Mouse (Mus musculus): ENCODE measurements around the gene Zc3h18. TPM values are rescaled to one million over a fixed set of nuclear protein-coding genes. Genes with fewer than 3 reads are reported as not detected.

Zc3h18 gene
- polyA plus RNA-seq, 1 experiment from 2014 or later, result 20.2 TPM

GRCm38 (mm10) chr8:122395291-122395690 is 18.9 kb downstream of the Zc3h18 start:
- no peaks in the 10 kb centered on the region for H3K9me3 ChIP-seq (ENCODE audit: low read length)
- H3K9ac ChIP-seq (replicated peaks; ENCODE audit: low read depth), result no peak overlapping the region
- H3K4me2 ChIP-seq (replicated peaks; ENCODE audit: low read depth, low read length), result no peak overlapping the region
- no peak overlapping the region for H3K4me3 ChIP-seq (ENCODE audit: low read depth, low read length)
- no peaks in the 10 kb centered on the region for H3K27me3 ChIP-seq (replicated peaks; ENCODE audit: insufficient read depth, low read length)
- DNase-seq (ENCODE audit: low spot score) (no peak), ATAC-seq (no peak)
- H3K27ac ChIP-seq (ENCODE audit: low read length), result no peak overlapping the region
- TF ChIP-seq CTCF (IDR thresholded peaks at IDR 0.05), result no peak
- TF ChIP-seq EP300 (IDR thresholded peaks at IDR 0.05), result no peak
- H3K36me3 ChIP-seq (ENCODE audit: insufficient read depth, low read length), result peaks cover 32% of the 10 kb centered on the region; the same call in 1 of the 2 replicates
- WGBS, result 86% methylated on average over 6 of the region's 6 CpGs
- no peaks in the 10 kb centered on the region for H3K4me1 ChIP-seq (ENCODE audit: insufficient read depth, low read depth, low read length)

GRCm38 (mm10) chr8:122398186-122398585 is 21.8 kb downstream of the Zc3h18 start:
- Histone ChIP-seq H3K27ac (ENCODE audit: low read length) (no peak overlapping the region), H3K36me3 (ENCODE audit: insufficient read depth, low read length) (peaks cover 48% of the 10 kb centered on the region), H3K9ac (replicated peaks; ENCODE audit: low read depth) (no peak overlapping the region), H3K9me3 (ENCODE audit: low read length) (no peaks in the 10 kb centered on the region), H3K4me2 (replicated peaks; ENCODE audit: low read depth, low read length) (no peak overlapping the region), H3K4me1 (ENCODE audit: insufficient read depth, low read depth, low read length) (no peaks in the 10 kb centered on the region), H3K27me3 (replicated peaks; ENCODE audit: insufficient read depth, low read length) (no peaks in the 10 kb centered on the region), H3K4me3 (ENCODE audit: low read depth, low read length) (no peak overlapping the region)
- no peak for TF ChIP-seq CTCF (IDR thresholded peaks at IDR 0.05)
- DNase-seq (ENCODE audit: low spot score) (no peak), ATAC-seq (no peak)
- WGBS, result 96% methylated on average over 9 of the region's 9 CpGs

DNA sequence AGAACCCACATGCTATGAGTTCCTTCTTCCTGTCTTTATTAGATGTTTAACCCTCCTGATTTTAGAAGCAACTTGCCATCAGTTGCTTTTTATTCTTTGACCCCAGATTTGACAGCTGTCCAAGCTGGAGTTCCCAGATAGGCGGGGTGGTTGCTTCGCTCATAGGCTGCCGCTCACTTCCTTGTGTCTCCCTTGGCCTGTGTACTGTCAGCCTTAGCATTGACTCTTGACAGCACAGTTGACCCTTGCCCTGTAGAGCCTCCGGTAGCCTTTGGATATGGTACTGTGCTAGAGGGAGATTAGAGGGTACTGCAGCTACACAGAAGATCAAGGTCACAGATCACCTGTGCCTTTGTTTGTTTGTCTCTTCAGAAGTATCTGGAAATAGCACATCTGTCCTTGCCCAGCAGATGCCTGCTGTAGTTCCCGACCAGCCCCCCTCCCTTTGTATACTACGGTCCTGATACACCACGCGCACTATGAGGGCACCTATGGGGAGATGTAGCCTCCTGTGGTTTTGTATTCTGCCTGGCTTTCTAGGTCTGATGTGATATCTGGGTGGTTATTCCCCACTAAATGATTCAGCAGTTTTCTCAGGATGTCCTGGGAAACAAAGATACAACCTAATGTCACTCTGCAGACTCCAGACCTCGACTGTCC is 28.9 kb downstream of the Zc3h18 start:
- Histone ChIP-seq H3K9me3 (ENCODE audit: low read length) (no peaks in the 10 kb centered on the region), H3K4me1 (ENCODE audit: insufficient read depth, low read depth, low read length) (no peaks in the 10 kb centered on the region), H3K27me3 (replicated peaks; ENCODE audit: insufficient read depth, low read length) (no peaks in the 10 kb centered on the region), H3K4me2 (replicated peaks; ENCODE audit: low read depth, low read length) (no peak overlapping the region), H3K27ac (ENCODE audit: low read length) (no peak overlapping the region), H3K36me3 (ENCODE audit: insufficient read depth, low read length) (peaks cover 59% of the 10 kb centered on the region), H3K9ac (replicated peaks; ENCODE audit: low read depth) (no peak overlapping the region), H3K4me3 (ENCODE audit: low read depth, low read length) (no peak overlapping the region)
- 84% methylated on average over 9 of the region's 9 CpGs for WGBS
- ATAC-seq (no peak), DNase-seq (ENCODE audit: low spot score) (no peak)
- TF ChIP-seq CTCF (IDR thresholded peaks at IDR 0.05) (no peak), EP300 (IDR thresholded peaks at IDR 0.05) (no peak)

- 91% methylated on average over 7 of the region's 7 CpGs for WGBS
- TF ChIP-seq EP300 (IDR thresholded peaks at IDR 0.05) (no peak), CTCF (IDR thresholded peaks at IDR 0.05) (no peak)
- H3K27me3 ChIP-seq (replicated peaks; ENCODE audit: insufficient read depth, low read length), result no peaks in the 10 kb centered on the region
- peaks cover 71% of the 10 kb centered on the region for H3K36me3 ChIP-seq (ENCODE audit: insufficient read depth, low read length)
- ATAC-seq (no peak), DNase-seq (ENCODE audit: low spot score) (no peak)
- no peak overlapping the region for H3K4me3 ChIP-seq (ENCODE audit: low read depth, low read length)
- H3K27ac ChIP-seq (ENCODE audit: low read length), result no peak overlapping the region
- no peaks in the 10 kb centered on the region for H3K9me3 ChIP-seq (ENCODE audit: low read length)
- H3K4me1 ChIP-seq (ENCODE audit: insufficient read depth, low read depth, low read length), result no peaks in the 10 kb centered on the region
- H3K9ac ChIP-seq (replicated peaks; ENCODE audit: low read depth), result no peak overlapping the region
- no peak overlapping the region for H3K4me2 ChIP-seq (replicated peaks; ENCODE audit: low read depth, low read length)
Observed at GRCm38 (mm10) chr8:122407678-122408077, 31.3 kb downstream of the Zc3h18 start.

GRCm38 (mm10) chr8:122414311-122414710 is 37.9 kb downstream of the Zc3h18 start:
- H3K27ac ChIP-seq (ENCODE audit: low read length), result no peak overlapping the region
- H3K4me1 ChIP-seq (ENCODE audit: insufficient read depth, low read depth, low read length), result no peaks in the 10 kb centered on the region
- ATAC-seq (no peak), DNase-seq (ENCODE audit: low spot score) (no peak)
- no peak overlapping the region for H3K9ac ChIP-seq (replicated peaks; ENCODE audit: low read depth)
- WGBS, result 80% methylated on average over 9 of the region's 9 CpGs
- H3K9me3 ChIP-seq (ENCODE audit: low read length), result no peaks in the 10 kb centered on the region
- no peak for TF ChIP-seq EP300 (IDR thresholded peaks at IDR 0.05)
- TF ChIP-seq CTCF (IDR thresholded peaks at IDR 0.05), result no peak
- H3K4me2 ChIP-seq (replicated peaks; ENCODE audit: low read depth, low read length), result no peak overlapping the region
- H3K36me3 ChIP-seq (ENCODE audit: insufficient read depth, low read length), result peaks cover 48% of the 10 kb centered on the region
- no peak overlapping the region for H3K4me3 ChIP-seq (ENCODE audit: low read depth, low read length)
- H3K27me3 ChIP-seq (replicated peaks; ENCODE audit: insufficient read depth, low read length), result no peaks in the 10 kb centered on the region

- 77% methylated on average over 6 of the region's 6 CpGs for WGBS
- Histone ChIP-seq H3K27ac (ENCODE audit: low read length) (no peak overlapping the region), H3K27me3 (replicated peaks; ENCODE audit: insufficient read depth, low read length) (no peaks in the 10 kb centered on the region), H3K4me1 (ENCODE audit: insufficient read depth, low read depth, low read length) (no peaks in the 10 kb centered on the region), H3K4me2 (replicated peaks; ENCODE audit: low read depth, low read length) (no peak overlapping the region), H3K36me3 (ENCODE audit: insufficient read depth, low read length) (peaks cover 41% of the 10 kb centered on the region), H3K4me3 (ENCODE audit: low read depth, low read length) (no peak overlapping the region), H3K9ac (replicated peaks; ENCODE audit: low read depth) (no peak overlapping the region), H3K9me3 (ENCODE audit: low read length) (no peaks in the 10 kb centered on the region)
- DNase-seq (ENCODE audit: low spot score), result no peak
- TF ChIP-seq EP300 (IDR thresholded peaks at IDR 0.05) (no peak), CTCF (IDR thresholded peaks at IDR 0.05) (no peak)
- ATAC-seq, result no peak
Observed at GRCm38 (mm10) chr8:122415554-122415953, 39.1 kb downstream of the Zc3h18 start.
